Mouse (Mus musculus): ENCODE measurements at regions not wholly inside any gene's neighbourhood (a gene's known extent, or its start where the extent isn't known, plus 50 kb on each side); places are given as distances from the start of the nearest gene placed in this dataset.

DNA sequence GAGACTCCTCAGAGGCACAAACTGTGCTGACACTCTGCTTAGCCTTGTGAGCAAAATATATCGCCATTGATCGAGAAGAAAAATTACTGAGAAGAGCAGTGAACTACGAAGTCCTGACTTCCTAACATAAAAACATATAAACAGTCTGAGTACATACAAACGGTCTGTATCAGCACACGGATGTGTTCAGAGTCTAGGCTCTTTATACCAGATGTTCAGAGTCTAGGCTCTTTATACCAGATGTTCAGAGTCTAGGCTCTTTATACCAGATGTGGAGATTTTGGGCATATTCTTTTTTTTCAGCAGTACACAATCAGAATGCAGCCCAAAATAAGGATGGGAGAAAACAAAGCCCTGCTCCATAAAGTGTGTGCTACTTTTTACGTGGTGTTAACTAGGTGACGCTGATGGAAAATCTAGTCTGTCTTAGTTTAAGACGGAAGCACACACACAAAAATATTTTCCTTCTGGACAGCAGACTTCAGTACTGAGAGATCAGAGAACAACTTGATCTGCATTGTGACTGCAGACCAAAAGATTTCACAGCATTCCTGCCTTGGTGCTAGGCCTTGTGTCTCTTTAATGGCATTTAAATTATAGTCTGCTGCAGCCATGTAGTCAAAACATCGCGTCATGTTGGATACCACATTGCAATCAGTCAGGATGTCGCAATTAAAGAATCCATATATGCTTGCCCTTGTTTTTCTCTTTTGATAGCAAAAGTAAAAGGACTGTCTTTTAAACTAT is 233.6 kb downstream of the Ptprc start:
- no peak for TF ChIP-seq CTCF (IDR thresholded peaks at IDR 0.05; ENCODE audit: extremely low read depth, insufficient read depth, low read length)
- TF ChIP-seq POLR2A (IDR thresholded peaks at IDR 0.05; ENCODE audit: extremely low read depth, insufficient read depth, low read length): no peak

Data from cortical plate, adult 2 months (tissue).